Mouse (Mus musculus): ENCODE measurements around the gene Islr2.
A peak's percentile ranks its signal among the peaks of the same experiment; 100 is the strongest.
"Not testable (repeated sequence)": the region's sequence is repeated elsewhere in the genome, so short reads cannot be mapped to it uniquely, and the experiment has no call there.

Gene Islr2

DNA sequence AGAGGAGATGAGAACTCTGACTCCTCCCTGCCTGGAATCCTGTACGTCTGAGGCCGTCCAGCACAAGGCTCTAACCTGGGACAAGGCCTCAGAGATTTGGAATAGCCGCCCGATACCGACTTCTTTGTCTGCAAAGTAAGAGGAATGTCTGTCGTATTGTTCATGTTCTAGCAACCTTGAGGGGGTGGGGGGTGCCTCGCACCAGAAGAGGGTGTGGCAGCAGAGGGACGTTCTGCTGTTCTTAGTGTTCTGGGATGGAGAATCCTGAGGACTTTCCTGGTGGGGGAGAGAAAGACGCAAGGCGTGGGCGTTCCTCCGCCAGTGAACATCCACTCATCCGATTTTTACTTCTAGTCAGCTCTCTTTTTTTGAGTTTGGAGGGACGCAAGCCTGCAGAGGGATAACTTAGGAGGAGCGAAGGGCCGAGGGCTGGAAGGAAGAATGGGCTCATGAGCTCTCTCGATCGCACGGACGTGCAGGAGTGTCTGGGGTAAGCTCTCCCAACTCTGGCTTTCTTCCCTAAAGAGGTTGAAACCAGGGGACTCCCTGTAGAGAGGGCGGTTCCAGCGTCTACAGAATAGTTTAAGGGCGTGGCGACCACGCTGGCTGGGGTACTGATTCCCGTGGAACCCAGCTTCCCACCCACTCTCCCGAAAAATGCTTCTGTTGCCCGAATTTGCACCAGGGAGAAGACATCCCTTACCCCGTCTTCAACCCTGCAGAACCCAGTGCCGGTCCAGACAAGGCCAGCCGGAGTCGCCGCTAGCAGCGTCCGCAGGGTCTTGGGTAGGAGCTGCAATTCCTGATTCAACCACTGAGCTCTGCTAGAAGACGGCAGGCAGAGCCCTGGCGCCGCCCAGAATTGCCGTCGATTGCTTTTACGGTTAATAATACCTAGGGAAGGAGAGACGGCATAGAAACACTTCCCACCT is at the start of gene Islr2, which contains the start of gene Islr:
TSS of gene Islr2 (minus strand) at position 804 of the 932 bp plus-strand sequence.
TSS of gene Islr (minus strand) at position 791 of the 932 bp plus-strand sequence.
- no peak for DNase-seq

DNA sequence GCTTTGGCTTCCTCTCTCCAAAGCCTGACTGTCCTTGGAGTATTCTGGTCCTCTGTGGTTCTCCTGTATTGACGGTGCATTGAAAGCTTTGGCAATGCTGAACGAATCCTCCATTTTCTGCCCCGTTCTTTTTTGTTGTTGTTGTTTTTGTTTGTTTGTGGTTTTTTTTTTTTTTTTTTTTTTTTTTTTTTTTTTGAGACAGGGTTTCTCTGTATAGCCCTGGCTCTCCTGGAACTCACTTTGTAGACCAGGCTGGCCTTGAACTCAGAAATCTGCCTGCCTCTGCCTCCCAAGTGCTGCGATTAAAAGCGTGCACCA is 49.6 kb upstream of the Islr2 start:
- DNase-seq, result not testable (repeated sequence)

DNA sequence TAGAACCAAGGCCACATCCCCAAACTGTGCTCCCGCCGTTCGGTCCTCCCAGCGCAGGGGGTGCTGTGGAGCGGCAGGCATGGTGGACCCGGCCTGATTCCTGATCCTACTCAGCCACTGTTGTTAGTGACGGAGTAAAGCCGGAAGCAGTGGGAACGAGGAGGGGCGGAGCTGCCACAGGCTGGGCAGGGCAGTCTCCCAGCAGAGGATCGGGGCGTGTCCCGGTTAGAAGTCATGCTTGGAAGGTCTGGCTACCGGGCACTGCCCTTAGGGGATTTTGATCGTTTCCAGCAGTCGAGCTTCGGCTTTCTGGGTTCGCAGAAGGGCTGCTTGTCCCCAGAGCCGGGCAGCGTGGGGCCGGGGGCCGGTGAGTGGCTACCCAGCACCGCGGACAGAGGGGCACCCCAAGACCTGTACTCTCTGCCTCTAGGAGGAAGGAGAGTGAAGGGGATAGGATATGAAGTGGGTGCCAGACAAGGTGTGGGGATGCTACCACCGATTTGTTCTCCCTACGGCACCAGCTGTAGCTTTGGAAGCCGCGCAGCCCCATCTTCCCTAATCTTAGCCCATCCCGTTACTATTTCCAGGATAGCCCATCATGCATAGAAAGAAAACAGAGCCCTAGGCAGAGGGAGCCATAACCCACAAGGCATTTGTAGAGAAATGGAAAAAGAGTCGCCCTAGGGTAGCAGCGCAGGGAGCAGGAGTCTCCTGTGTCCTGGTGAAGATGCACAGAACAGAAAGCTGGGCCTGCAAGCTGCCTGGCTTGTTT is 49.1 kb upstream of the Islr2 start, which contains the start of gene Stoml1:
TSS of gene Stoml1 (plus strand) at position 132 of the 772 bp plus-strand sequence.
- DNase-seq, result peak; percentile 91

DNA sequence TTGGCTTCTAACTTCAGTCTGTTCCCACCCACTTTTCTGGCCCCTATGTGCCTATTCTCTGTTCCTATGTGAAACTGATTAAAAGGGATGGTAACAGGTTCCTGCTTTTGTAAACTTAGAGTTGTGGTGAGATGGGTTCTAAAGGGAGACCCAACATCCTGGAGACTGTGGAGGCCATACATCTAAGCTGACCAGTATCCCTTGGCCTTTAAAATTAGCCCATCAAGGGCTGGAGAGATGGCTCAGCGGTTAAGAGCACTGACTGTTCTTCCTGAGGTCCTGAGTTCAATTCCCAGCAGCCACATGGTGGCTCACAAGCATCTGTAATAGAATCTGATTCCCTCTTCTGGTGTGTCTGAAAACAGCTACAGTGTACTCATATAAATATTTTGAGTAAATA is 46.6 kb upstream of the Islr2 start:
- not testable (repeated sequence) for DNase-seq

DNA sequence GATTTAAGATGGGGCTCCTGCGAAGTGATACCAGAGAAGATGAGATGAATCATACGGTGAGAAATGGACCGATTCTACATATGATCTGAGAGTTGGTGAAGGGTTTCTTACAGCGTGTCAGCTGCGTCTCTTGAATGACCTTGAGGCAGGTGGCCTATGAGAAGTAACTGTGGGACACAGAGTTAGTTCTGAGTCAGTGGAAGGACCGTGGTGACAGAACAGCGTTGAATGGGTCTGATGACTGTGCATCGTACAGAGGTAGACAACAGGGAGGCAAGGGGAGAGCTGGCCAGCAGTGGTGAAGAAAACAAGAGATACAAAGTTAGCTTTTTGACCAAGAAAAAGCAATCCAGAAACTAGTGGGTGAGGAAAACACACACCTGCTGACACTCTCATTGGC is 46.2 kb upstream of the Islr2 start:
- no peak for DNase-seq

DNA sequence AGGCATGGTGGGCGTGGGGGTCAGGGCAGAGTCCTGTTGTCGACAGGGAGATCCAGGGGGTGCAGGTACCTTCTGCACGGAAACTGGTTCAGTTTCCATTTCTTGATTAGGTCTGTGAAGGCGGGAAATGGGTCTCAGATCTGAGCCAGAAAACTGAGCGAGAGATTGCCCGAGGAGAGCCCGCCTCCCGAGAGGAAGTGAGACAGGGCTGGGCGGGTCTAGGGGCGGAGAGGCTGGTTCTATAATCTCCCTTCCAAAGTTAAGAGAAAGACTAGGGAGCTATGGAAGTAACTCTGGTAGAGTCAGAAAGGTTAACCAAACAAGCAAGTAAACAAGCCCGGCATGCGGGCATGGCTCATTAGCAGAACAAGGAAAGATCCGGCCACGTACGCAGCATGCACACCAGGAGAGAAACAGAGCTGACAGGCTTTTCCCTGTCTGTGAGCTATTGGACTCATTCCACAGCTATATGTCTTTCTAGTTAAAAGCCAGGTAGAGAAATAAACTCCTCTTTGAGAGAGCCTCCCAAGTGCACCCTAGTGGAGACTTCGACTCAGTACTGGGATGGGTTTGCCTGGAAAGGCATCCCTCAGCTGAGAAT is 45.6 kb upstream of the Islr2 start, which contains the start of gene Pml:
TSS of gene Pml (minus strand) at position 195 of the 601 bp plus-strand sequence.
- DNase-seq, result peak; percentile 57

DNA sequence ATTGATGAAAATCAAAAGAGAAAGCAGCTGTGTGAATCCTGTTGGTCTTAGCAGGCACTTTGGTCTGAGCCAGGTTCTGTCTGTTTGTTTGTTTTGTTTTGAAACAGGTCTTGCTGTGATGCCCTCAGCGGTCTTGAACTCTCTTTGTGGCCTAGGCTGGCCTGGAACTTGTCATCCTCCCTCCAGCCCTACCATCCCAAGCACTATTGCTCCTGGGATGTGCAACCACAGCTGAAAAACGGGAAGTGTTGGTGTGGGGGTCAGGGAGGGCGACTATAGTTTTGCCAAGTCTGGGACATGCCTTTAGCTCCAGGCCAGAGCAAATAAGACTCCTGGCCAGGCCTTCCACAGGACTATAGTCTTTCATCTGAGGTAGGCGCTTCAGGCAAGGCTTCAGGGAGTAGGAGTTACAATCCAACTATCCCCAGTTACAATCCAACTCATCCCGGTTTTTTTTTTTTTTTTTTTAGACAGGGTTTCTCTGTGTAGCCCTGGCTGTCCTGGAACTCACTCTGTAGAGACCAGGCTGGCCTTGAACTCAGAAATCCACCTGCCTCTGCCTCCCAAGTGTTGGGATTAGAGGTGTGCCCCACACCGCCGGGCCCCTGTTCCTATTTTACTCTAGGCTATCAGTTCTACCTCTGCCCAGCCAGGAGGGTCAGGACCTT is 44.8 kb upstream of the Islr2 start:
- no peak for DNase-seq

DNA sequence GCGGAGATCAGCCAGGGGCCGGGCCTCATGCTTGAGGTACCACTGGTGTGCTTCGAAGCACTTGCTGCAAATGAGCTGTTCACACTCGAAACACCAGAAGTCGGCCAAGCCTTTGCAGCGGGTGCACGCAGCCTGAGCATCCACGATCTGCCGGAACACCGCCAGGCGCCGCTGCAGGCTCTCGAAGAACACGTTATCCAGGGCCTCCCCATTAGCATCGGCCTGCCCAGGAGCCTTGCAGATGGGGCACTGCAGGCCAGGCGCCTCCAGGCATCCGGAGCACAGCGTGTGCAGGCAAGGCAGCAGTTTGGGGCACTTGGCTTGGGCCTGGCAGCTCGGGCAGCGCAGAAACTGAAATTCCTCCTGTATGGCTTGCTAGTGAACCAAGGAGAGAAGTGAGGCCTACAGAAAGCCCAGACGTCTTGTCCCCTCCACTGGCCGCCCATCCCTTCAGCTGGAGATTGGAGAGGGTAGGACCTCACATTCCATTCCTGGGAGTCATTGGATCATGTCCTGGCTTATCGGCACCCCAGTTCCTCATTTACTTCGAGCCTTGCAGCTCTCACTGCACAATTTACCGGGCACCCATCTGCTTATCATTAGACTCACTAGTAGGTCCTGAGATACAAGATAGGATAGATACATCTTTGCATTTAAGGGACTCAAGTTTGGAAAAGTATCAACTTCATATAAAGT is 43.1 kb upstream of the Islr2 start:
- DNase-seq, result peak; percentile 76

DNA sequence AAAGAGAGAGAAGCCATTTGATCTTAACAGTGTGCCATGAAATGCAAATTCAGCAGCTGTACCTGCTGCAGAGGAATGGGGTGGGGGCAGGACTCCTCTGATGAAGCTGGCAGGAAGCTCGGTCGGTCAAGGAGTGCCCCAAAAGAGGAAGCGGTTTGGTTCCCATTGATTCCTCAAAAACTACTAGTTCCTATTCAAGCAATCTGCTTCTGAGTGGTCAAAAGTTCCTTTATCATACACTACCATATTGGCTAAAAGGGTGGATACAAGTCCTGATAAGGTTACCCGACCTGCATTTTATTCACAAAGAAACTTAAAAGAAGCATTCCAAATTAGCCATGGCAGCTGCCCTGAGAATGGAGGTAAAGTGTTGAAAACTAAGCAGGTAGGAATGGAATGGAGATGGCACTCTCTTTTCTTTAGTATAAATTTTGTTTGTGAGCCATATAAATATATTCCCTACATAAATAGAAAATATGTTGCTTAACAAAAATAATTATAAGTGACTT is 42.0 kb upstream of the Islr2 start:
- no peak for DNase-seq

DNA sequence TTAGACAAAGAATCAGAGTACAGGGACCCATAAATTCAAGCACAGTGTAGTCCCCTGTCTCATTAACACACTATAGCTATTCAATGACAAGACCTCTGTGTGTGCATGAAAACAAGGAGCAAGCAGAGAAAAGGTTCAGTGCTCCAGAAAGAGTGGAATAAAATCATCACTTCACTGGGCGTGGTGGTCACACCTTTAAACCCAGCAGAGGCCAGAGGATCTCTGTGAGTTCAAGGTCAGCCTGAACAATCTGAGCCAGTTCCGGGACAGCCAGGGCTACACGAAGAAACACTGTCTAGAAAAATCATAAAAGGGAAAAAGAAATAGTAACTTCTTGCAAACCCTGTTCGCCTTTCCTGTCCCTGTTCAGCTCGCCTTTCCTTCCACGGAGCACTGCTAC is 39.6 kb upstream of the Islr2 start:
- DNase-seq, result no peak

DNA sequence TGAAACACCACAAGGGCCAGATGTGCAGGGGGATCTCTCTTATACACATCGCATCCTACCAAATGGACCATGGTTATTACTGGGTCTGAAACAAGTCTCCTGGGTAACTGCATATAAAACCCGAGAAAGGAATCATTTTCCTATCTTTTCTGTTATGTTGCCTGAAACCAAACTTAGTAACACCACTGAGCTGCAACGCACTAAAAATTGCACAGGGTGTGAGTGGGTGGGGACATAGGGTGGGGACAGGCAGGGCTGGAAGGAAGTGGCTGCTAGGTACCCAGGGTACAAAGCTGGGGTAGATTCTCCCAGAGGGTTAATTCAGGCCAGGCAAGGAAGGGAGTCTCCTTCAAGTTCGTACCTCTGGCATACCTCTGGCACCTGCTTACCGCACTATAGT is 38.6 kb upstream of the Islr2 start:
- no peak for DNase-seq

DNA sequence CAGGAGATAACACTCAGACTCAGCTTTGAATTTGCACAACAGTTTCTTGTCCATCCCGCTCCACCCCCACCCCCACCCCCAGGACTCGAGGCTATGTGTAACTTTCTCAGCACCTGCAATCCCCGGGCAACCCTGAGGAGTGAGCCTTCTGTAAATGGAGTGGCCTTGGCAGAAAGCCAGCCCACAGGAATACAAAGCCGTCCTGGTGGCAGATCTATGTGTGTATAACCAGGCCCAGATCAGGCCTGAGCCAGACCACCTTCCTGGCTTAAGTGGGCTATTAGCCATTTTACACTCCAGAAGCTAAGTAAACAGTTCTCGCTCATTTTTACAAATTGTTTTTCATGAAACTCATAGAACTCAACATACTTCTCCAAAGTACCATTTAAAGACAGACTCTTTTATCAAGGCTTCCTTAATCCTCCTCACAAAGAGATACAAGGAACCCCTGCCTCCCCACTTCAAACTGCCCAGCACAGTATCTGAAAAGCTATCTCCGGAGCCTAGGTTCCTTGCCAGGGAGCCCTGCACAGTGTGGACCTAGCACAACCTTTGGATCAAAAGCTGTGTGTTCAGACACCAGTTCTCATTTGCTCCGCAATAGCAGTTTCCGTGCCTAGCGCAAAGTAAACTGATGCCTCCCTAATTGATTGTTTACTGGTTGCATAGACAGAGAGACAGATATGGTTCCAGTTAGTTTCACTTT is 37.8 kb upstream of the Islr2 start:
- no peak for DNase-seq

DNA sequence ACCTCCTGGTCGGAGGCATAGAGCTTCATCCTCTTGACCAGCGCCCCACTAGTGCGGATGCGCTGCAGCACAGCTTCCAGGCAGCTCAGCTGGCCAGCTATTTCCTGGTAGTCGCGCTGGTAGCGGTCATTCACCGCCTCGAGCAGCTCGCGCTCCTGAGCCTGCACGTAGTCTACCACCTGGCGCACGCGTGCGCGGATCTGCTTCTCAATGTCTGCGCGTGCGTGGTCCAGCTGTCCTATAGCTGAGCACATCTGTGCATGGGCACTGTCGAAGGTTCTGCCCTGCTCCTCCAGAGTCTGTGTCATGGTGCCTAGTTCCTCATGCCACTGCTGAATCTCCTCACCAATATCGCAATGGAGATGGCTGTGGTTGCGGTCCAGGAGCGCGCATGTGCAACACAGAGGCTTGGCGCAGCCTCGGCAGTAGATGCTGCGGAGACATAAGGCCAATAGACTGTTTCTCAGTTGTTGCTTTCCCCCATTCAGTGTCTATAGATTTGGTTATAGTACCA is 30.4 kb upstream of the Islr2 start:
- no peak for DNase-seq

DNA sequence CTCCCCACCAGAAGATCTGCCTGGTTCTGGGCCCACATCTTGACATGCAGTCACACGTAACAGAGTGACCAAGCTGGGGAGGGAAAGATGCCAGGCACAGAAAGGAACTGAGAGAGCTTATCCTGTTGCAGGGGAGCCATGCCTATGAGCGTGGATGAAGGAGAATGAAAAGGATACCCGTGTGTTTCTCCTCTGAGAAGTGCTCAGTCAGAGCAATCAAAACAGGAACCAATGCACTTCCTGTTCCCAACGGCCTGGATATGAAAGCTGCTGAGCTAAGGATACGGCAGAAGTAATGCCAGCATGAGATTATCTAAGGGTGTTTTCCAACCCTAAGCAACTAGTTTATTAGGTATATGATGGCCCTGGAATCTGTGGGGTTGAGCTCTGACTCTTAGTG is 28.3 kb upstream of the Islr2 start:
- no peak for DNase-seq

DNA sequence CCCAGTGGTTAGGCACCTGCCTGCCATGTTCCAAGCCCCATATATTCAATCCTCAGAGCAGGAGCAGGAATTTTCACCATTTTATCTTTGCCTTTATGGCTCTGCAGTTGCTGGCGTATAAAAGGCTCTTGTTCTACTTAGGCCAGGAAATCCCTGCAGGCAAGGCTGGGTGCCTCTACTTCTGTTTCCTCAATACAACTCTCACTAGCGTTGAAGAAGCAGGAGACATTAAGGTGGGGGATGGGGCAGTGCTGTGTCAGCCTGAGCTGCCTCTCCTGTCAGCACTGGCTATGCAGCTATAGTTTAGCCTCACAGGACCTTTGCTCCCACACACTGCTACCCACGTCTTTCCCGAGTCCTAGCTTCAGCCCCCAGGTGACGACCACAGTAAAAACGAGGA is 27.6 kb upstream of the Islr2 start:
- DNase-seq, result no peak

DNA sequence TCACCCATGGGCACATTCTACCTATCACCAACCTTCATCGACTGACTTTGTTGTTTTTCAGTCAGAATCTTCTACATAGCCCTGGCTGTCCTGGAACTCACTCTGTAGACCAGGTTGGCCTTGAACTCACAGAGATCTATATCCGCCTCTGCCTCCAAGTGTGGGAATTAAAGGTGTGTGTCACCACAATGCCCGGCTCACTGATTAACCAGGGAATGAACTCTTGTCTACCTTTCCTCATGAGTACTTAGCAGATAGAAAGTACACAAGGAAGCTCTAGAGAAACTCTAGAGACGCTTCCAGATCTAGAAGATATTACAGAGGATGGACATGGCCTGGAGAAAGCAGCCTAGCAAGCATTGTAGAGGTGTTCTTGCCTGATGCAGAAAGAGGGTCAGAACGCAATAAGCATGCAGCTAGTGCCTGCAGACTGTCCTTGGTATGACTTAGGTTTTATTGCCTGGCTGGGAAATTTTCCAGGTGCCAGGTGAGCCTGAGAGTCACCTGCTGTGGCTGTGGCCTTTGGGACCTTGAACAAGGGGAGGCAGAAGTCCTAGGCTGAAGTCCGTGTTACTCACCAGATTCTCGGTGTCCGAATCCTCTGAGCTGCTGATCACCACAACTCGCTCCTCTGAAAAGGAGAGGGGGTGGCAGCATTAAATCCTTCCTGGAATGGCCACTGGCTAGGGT is 24.8 kb upstream of the Islr2 start:
- DNase-seq, result no peak

DNA sequence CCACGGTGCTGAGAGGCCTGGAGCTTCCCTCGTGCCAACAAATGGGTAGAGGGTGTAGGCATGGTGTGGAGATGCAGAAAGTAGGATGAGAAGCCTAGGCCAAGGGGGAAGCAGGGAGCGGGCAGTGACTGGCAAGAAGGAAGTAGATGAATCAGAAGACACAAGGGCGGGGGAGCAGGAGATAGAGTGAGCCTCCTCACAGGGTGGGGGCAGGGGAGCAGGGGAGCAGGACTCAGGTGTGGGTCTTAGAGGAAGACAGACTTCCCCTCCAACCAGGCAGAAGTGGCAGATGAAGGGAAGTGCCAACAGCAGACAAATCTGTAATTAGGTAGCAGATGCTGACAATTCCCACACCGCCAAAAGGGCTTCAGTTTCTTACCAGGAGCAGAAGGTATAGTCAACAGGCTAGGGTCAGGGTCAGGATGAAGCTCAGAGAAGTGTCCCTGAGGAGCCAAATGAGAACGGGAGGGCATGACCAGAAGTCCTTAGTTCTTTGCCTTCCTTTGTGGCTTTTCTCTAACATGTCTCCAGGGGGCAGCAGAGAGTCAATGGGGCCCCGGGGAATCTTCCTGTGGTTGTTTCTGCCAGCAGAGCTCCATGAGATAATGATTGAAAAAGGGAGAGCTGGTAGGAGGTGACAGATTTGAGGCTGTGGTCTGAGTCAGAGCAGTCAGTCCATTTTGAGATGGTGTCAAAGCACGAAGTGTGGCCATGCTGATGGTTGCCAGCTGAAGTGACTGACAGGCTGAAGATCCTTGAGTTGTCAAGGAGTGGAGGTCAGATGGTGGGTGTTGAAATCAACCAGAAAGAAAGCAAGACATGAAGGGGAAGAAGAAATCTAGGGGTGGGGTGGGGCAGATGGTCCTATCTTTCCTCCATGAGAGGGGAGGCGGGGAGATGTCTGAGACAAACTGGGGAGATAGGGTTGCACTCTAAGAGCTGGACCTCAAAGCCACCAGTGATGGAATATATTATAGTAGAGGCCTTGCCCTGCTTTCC is 22.1 kb upstream of the Islr2 start:
- DNase-seq, result no peak

DNA sequence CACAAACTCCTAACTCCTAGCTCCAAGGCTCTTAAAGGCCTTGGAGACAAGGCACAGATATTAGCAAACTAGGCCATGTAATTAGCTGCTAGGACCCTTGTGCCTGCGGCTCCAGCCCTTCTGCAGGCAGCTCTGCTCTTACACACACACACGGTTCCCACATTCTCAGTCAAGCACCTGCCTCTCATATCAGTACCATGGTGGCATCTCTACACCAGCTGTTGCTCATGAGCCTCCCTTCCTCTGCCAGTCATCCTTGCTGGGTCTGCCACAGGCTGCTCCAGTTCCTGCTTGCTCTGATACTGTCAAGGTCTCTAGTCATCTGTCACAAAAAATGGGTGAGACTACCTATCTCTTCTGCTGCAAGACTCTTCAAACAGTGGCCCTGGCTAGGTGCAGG is 20.2 kb upstream of the Islr2 start:
- no peak for DNase-seq

DNA sequence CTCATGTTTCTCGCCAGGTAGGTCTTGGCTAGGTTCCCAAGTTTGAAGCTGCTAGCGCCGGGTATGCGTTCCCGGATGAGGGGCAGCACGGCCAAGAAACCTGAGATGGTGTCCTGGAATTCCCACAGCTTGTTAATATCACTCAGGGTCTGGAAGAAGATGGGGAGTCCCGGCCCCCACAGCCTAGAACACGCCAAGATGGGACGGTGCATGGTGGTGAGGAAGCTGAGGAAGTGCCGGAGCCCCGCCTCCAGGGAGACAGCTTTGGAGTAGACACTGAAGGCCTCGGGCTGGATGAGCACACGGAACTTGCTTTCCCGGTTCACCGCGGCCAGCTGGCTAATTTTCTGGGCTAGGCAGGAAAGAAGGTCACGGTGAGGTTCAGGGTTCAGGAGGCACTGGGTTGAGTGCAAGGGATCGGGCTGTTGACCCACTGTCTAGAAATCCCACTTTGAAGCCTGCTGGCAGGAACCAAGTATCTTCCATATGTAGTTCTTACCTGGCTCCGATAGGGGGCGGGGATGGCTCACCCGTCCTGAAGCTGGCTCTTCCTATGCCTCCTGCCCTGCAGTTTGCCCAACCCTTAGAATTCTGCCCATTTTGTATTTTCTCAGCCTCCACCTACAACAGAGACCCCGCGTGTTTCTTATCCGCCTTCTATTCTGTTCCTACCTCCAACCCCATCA is 16.2 kb upstream of the Islr2 start:
- DNase-seq, result no peak

Data from cerebellum, adult 11-12 months (tissue).